Mouse (Mus musculus) mesoderm, embryonic 11.5 days (tissue): ENCODE data around the gene Gm3424.
A peak's percentile ranks its signal among the peaks of the same experiment; 100 is the strongest.
"Not testable (repeated sequence)": the region's sequence is repeated elsewhere in the genome, so short reads cannot be mapped to it uniquely, and the experiment has no call there.

Source experiments
- DNase-seq: peaks from one replicate; pipeline ENCODE4 v3.0.0-alpha.2; 2012; ENCODE audit warnings: low read depth, low spot score

Gene Gm3424

DNA sequence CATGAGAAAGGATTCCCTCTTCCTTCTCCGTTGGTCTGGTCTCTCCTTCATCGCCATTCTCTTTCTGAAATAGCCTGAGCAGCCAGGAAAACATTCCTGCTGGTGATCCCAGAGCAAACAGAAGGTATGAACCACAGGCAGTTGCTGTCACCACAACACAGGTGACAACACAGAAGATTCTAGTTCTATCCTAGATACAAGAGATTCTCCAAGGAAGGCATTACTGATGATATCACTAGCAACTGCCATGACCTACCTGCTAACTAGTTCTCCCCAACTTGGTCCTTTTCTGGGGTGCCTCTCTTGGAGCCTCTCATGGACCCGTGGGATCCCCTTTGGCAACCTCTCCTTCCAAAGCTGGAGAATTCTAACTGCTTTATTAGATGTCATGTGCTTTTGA, at the start of gene Gm3424:
Gm3424 (minus strand) TSS at position 101 of the 400 bp plus-strand sequence.
- DNase-seq = not testable (repeated sequence)

DNA sequence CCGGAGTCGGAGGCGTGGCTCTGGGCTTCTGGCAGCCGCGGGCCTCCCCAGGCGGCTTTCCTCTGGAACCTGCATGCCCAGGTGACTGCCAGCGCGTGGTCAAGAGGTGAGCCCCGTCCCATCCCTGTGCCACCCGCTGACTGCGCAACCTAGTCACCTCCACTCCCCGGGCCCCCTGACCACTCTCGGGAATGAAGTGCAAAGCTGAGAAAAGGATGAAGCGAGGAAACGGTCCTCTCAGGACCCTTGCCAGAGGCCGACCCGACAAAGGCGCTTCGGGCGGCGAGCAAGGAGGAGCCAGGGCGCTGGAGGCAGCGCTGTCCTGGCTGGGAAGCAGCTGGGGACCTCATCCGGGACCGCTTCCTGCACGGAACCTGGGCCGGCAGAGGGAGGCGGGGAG, 49.7 kb upstream of the Gm3424 start:
- DNase-seq = not testable (repeated sequence)

DNA sequence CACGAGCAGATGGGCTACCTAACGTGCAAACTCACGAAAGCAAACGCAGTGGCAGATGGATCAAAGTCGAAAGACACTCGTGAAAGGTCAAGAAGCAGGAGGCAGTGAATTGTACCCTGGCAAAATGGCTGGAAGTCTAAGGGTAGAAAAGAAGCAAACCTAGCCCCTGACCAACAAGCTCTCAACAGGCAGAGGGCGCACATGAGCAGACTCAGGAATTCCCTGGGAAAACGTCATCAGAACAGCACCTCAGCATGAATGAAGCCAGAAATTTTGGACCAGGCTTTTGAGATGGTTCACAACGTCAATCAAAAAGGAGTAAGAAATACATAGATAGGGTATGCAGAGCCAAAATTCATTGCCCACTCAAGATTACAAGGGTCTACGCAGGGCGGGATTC, 49.0 kb upstream of the Gm3424 start:
- peak; percentile 20 for DNase-seq

DNA sequence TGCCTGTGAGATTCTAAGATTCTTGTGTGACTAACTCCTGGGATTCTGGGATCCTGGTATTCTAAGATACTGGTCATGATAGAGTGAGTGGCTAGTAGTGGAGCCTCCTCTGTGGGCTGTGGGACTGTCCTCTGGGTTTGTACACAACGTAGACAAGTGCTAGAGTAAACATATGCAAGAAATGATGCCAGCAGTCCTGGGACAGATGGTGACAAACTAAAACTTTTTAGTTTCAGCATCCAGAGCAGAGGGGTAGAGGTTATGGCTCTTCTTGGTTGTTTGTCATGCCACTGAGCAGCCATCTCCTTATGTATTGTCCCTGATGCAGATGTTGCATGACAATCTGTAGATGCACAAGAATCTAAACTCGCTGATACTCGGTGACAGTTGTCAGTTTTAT, 25.8 kb upstream of the Gm3424 start:
- DNase-seq = not testable (repeated sequence)

DNA sequence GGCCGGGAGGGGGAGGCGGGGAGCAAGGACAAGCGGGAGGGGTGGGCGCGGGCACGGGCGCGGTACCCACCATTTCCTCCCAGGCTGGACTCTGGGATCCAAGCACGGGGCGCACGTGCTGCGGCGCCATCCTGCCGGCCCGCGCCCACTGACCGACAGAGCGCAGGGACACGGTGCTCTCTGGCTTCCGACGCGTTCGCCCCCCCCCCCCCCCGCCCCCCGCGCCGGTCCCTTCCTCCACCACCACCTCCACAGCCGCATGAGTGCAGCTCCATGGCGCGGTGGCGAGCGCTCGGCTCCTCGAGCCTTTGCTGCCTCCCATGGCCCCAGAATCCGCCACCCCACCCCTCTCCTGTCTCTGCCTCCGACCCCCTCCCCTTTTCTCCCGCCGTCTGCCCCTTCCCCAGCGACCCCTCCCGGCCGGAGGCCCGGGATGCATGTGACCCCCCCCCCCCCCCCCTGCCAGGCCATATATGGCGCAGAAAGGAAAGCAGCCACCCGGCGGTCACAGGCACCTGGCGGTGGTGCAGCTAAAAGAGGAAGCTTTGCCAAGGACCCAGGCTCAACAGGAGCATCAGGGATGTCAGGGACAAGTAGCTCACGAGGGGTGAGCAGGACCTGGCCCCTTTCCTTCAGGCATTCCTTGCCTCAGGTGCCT, 17.3 kb downstream of the Gm3424 start:
- DNase-seq = not testable (repeated sequence)

DNA sequence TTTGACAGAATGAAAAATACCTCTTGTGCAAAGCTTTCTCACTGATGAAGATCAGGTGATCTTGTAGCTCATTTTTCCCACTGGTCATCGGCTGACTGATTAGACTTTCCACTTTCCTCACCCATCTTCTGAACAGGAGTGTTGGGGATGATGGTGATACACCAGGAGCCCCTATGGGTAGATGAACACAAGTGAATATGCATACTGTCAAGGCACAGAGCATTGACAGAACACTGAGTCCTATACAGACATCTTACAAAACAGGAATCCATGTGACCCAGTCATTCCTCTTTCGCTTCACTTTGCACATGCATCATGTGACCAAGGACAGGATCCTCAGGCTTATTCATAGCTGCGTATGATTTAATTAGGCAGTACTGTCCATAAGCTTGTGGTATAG, 22.2 kb downstream of the Gm3424 start, which contains the start of gene Gm3383:
Gm3383 (minus strand) TSS at position 101 of the 400 bp plus-strand sequence.
- not testable (repeated sequence) for DNase-seq
